Mouse (Mus musculus) monocyte, adult 5-6 weeks (primary cell): ENCODE results near the gene Dscaml1. TPM values are rescaled to one million over a fixed set of nuclear protein-coding genes. Genes with fewer than 3 reads are reported as not detected.

Experiments
- ATAC-seq: fragments of 153-309, 156-312 bp; replicated peaks from 2 replicates; pipeline ENCODE4 v1.8.0; 2017; ENCODE audit warnings: mild to moderate bottlenecking; ENCODE audit not compliant: low TSS enrichment, insufficient number of reproducible peaks, severe bottlenecking, poor library complexity, low FRiP score
- total RNA-seq: library from RNA; stranded (forward); fragments of 200-1000, 200-491, 200-594 nt; gene quantifications from 3 replicates; pipeline ENCODE4 v1.2.3, GENCODE M21; 2017

The Dscaml1 gene
- total RNA-seq, 1 experiment from 2014 or later = not detected

DNA sequence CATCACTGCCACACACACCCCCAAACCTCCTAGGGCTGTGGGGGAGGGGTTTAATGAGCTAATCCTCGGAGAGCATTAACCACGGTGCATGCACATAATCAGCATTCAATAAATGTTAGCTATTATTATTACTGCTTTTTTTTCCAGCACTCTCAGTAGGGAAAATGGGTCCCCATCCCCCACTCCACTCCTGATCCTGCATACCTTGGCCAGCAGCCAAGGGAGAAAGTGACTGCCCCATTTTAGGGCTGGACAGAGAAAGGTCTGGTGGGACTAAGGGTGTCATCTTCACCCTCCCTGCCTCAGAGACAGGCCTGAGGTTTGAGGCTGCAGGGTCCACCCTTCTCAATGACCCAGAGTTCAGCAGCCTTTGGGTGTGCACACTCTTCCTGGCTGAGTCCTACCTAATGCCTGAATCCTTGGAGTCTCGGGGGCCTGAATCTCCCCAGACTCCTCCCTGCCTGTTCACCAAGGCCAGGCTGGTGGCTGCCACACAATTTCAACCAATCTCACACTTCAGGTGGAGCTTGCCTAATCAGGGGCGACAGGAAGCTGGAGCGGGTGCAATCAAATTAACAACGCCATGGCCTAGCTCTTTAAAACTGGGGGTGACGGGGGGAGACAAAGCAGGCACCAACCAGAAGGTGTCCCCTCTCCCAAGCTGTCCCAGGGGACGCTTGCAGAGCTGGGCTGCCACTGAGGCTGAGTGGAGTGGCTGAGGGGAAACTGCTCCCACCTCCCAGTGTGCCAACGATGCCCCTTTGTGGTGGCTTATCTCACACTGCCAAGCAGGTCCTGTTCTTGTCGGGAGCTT lies 267.2 kb downstream of the Dscaml1 start:
- no peak for ATAC-seq

DNA sequence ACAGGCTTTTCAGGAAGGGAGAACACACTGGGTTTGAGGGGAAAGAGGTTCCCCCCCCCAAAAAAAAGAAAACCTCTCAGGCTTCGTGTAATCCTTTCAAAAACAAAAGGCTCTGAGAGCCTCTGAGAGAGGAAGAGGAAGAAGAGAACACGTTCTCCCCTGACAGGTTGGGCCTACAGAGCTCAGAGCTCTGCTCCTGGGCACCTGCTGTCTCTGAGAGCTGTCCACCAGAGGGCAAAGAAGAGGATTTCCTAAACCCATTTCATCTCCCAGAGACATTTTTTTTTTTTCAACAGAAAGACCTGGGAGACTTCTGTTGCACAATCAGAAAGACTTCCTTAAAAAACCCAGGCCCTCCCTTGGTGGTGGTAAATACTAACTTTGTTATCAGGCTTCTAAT lies 267.8 kb downstream of the Dscaml1 start:
- ATAC-seq = no peak

DNA sequence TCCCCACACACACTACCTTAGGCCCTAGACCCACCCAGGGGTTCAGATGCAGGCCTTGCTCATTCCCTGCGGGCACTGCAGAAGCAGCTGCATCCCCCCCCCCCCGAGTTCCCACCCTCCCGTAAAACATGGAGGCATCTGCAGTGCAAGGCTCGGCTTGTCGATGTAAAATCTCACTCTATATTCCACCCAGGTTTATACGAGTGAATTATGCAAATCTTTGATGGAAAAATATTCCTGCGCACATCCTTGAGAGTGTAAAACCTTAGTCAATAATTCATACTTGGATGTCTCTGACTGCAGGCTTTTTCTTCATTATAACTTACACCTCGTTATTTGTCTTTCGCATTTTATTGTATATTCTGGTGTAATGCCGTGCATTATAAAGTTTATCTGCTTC lies 272.7 kb downstream of the Dscaml1 start:
- no peak for ATAC-seq

DNA sequence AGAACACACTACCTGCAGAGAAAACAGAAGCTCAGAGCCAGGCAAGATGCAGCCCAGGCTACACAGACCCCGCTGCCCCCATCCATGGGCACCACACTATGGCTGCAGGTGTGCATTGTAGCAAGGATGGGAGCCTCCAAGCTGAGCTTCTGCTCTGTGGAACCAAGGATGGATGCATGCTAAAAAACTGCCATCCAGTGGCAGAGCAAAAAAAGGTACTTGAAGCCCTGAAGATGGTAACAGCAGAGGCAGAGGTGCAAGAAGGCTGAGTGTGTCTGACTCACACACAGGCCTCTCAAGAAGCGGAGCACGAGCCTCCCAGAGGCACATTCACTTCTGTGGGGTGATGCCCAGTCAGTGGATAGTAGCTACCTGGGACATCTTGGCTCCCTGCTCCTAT lies 276.8 kb downstream of the Dscaml1 start:
- no peak for ATAC-seq

DNA sequence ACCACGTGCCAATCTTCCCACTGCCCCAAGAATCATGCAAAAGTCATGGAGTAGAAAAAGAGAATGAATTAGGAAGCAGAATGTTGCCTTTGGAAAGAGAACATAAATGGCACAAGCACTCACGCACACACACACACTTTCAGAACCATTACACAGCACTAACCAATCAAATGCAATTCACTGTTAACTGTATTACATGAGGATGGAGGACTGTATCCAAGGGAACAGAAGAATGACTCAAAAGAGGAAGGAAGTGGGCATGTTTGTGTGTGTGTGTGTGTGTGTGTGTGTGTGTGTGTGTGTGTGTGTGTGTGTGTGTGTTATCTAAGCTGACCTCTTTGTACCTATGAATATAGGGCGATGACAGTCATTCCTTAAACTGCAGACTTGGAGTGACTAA lies 278.0 kb downstream of the Dscaml1 start:
- no peak for ATAC-seq

DNA sequence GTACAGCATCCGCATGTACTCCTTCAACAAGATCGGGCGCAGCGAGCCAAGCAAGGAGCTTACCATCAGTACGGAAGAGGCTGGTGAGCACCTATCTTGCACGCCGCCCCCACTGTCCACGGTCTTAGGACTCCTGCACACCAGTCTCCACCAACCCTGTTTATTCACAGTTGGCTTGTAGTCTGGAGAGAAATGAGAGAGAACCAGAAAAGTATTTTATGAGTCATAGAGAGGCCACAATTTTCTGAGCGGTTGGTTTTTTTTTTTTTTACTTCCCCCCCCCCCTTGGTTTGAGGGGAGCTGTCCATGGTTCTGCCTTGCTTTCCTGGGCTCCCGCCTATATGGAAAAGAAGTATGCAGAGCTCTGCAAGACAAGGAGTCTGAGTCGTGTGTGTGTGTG lies 283.9 kb downstream of the Dscaml1 start:
- ATAC-seq = no peak

DNA sequence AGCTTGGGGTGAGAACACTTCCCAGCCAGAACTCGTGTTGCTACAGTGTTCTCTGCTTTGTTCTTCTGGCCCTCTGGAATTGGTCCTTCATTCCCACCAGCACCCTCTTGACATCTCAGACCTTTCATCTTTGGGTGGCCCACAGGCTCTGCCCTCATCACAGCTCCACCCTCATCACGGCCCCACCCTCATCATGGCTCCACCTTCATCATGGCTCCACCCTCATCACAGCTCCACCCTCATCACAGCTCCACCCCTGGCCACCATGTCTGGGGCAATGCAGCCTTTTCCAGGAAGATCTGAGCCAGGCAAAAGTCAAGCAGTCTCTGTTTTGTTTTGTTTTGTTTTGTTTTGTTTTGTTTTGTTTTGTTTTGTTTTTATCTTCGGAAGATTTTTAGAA lies 289.0 kb downstream of the Dscaml1 start:
- no peak for ATAC-seq

DNA sequence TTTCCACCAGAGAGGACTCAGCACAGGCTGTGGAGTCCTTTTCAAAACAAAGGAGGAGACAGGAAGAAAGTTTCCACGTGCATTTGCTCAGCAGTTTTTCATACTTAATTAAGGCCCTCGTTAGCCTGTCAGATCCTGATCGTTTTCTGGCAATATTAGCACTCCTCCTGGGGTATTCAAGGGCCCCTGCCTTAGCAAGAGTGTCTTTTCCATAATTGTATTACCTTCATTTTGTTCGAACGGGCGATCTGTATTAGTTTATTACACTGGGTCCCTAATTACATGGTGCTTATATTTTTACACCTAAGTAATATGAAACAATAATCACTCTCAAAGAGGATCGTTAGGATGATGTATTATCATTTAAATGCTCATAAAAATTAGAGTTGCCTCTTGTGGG lies 293.6 kb downstream of the Dscaml1 start:
- ATAC-seq = no peak

DNA sequence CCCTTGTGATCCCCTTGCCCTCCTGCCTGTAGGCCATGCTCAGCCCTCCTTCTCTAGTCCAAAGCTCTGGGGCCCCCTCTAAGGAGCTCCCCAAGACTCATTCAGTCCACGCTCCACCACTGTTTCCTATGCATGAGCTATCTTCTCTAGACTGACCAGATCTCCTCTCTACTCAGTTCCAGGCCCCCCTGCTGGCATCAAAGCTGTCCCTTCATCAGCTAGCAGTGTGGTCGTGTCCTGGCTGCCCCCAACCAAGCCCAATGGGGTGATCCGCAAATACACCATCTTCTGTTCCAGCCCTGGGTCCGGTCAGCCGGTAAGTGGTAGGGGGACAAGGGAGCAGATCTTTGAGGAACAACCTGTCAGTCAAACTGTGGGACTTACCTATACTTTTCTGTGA lies 305.4 kb downstream of the Dscaml1 start:
- no peak for ATAC-seq

DNA sequence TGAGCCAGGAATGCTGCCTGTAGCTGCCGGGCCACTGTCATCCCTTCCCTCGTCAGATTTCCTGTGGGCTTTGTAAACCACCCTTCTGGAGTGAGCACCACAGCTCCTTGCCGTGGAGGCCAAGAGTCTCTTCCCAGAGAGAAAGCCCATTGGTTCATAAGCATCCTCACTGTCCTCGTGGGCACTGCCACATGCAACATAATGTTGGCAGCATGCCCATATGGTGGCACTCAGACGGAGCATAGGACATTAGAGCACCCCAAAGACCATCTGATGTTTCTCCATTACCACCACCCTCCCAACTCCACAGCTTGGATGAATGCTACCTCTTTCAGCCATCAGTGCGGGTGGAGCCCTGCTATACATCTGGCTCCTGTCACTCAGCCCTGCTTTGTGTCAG lies 306.8 kb downstream of the Dscaml1 start:
- ATAC-seq = no peak

DNA sequence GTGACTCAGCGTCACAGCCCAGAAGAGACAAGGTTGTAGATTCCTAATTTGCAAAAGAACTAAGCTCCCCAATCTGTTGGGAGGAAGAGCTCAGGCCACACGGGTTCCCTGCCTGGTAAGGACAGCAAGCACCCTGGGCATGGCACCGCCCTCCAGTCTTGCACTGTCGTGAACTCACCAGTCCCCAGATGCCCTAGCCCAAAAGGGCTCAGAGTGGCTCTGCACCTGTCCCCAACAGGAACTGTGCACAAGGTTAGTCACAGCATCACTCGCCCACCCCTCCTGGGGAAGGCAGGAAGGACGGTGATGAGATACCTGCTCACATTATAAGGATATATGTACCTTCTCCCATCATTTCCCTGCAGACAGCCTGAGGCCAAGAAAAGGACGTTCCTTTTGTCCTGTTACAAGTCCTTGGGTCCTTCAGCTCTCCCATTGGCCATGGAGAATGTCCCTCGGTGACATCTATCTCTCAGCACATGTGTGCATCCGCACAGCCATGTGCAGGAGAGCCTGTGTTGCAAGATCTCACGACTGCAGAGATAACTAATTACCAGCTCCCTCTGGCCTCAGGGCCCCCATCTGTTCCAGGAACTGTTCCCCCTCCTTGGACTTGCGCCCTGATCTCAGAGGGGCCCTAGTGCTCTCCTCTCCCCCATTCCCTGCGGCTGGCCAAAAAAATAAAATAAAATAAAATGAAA lies 312.7 kb downstream of the Dscaml1 start:
- ATAC-seq = no peak

DNA sequence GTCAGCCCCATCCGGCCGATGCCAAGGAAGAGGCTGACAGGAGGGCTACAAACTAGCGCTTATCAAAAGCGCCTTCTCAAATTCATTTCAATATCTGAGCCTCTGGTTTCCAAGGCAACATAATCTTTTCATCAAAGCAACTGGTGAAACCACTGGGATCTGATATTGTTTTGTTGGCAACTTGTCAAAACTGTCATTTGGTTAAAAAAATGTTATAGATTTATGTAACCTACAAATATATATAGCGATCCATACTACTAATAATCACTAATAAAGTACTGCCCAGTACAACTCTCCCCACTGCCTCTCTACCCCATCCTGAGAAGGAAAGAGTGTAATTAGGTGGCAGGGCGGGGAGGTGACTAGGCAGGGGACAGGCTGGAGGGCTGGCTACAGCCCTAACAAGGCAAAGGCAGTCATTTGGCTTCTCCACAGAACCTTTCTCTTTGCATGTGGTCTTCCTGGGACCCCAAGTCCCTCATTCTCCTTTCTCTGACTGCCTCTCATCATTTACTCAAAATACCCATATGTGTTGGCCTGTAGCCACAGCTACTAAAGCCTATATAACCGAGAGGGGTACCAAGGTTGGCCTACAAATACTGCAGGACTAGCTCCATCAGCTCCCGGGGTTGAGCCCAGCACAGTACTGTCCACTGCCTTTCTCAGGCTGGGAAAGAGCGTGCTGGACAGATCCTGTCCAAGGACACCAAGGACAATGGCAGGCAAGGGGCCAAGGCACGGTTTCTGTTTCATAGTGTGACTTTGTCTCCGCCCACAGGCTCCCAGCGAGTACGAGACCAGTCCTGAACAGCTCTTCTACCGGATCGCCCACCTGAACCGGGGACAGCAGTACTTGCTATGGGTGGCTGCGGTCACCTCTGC lies 313.5 kb downstream of the Dscaml1 start:
- ATAC-seq = no peak

DNA sequence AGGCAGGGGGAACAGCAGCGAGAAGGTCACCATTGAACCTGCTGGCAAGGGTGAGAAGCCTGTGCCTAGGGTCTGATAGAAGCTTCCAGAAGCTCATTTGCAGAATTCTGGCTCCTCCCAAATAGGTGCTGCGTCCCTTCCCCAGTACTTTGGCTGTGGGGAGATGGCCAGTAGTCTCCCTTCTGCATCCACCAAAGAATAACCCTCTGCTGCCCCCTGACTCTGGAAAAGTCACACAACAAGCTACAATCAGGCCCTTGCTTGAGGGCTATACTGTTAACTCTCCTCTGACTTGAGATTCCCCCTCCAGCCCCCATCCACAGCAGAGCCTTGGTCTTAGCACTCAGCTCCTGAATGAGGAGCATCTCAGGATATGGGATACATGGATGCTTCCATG lies 314.2 kb downstream of the Dscaml1 start:
- no peak for ATAC-seq

DNA sequence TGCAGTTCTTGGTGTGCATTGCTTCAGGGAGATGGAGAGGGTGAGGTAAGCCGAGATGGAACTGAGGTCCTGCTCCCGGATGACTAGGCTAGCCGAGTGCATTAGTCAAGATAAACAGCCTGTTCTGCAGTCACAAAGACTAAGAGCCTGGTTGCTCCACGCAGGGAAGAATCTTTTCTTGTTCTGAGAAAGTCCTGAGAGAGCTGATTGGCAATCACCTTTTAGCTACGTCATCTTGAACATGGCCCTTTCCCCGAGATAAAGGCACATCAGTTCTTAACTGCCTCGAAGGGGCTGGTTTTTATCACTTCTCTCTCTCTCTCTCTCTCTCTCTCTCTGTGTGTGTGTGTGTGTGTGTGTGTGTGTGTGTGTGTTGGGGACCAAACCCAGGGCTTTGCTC lies 319.0 kb downstream of the Dscaml1 start:
- no peak for ATAC-seq

DNA sequence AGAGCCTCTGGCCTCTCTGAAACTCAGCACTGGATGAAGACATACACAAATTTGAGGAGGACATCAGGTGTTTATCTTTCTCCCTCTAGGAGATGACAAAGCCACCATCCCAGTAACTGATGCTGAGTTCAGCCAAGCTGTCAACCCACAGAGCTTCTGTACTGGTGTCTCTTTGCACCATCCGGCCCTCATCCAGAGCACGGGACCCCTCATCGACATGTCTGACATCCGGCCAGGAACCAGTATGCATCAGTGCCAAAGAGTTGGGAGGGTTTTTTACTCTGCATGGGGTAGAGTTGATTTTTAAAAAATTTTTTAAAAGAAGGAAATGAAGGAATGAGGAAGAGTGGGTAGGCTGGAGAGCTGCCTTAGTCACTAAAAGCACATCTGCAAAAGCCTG lies 323.5 kb downstream of the Dscaml1 start:
- no peak for ATAC-seq

DNA sequence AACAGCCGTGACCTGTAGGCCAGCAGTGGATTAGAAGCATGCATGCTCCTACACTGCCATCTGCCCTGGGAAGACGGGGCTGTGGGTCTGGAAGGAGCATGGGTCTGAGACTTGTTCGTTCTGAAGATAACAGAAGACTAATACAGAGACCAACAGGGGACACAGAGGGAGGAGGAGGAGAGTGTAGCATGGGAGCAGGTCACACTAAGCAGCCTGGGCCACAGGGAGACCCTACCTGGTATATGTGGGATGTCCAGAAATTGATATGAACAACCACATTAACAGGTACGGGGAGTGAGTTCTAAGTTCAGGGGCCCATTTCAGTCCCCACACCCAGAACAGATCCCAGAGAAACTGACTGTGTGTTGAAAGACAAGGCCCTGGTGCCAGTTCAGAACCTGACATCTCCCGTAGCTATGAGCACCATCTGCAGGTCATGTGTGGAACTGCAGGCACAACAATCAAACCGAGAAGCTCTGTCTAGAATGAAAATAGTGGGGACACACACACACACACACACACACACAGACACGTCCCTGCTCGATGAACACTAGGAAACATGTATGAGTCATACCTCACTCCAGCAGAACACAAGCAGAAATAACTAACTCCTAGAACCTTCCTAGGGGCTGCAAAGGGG lies 328.1 kb downstream of the Dscaml1 start:
- ATAC-seq = no peak

DNA sequence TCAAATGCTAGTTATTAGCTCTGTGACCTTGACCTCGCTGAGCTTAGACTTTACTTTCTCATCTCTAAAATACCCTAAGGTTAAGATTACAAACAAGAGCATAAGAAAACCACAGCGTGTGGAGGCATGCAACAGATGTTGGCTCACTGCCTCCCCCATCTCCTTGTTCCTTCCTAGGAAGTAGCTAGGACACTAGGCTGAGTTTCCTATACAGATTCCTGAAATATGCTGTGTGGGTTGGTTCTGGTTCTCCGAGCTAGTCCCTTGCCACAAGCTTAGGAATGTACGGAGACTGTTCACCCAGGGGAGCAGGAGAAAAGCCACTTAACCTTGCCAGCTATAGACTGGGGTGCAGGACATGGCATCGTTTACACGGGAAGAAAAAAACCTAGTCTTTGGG lies 339.8 kb downstream of the Dscaml1 start:
- no peak for ATAC-seq

DNA sequence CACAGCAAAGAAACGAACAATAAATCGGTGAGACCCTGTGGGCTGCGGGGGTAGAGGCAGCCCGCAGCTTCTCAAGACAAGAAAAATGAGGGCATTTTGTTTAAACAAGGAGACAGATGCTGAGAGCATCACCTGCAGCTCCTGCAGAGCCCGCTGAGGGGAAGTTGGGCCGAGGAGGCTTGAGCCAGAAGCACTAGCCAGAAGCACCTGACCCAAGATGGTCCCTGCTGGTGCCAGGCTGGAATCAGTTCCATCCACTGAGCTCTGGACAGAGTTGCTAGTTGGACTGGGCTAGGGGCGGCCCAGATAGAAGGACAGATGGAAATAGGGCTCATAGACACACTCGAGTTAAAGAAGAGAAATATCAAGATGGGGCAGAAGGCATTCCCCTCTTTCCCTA lies 340.7 kb downstream of the Dscaml1 start:
- no peak for ATAC-seq

DNA sequence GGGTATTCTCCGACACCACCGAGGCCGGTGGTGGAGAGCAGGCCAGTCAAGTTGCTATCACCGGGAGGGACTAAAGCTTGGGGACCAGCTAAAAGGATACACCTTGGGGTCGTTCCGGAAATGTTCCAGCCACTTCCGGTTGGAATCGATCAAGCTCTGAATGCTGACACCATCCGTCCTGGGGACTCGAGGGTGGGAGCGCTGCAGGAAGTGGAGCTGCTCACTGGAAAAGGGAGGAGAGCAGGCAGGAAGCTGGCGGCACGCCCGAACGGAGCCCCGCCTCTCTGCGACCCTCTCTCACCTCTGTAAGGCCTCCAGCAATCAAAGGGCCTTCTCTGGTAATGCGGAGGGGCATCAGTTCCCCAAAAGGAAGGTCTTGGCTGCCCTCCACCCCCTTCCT lies 342.0 kb downstream of the Dscaml1 start:
- no peak for ATAC-seq
